Mouse (Mus musculus): ENCODE measurements around the gene Ifi27. TPM values are rescaled to one million over a fixed set of nuclear protein-coding genes. Genes with fewer than 3 reads are reported as not detected.
"Not testable (repeated sequence)": the region's sequence is repeated elsewhere in the genome, so short reads cannot be mapped to it uniquely, and the experiment has no call there.

Gene Ifi27
- 10 to 100 TPM; 62.8 to 80.9 TPM for total RNA-seq (2021)
- long read RNA-seq, experiment 1, transcript Ifi27-201 (6 exons, 889 nt): minor isoform, 10 of 58 reads
- long read RNA-seq, experiment 1, transcript Ifi27-205 (7 exons, 977 nt): major isoform, 36 of 58 reads
- long read RNA-seq, experiment 1, partial matches to known transcripts: 6 of 58 reads
- long read RNA-seq, experiment 1, other reads (novel, unspliced or antisense): 4 of 58 reads
- long read RNA-seq, experiment 2, transcript Ifi27-205 (7 exons, 977 nt): major isoform, 35 of 50 reads
- long read RNA-seq, experiment 2, transcript Ifi27-201 (6 exons, 889 nt): minor isoform, 7 of 50 reads
- long read RNA-seq, experiment 2, partial matches to known transcripts: 2 of 50 reads
- long read RNA-seq, experiment 2, other reads (novel, unspliced or antisense): 5 of 50 reads

DNA sequence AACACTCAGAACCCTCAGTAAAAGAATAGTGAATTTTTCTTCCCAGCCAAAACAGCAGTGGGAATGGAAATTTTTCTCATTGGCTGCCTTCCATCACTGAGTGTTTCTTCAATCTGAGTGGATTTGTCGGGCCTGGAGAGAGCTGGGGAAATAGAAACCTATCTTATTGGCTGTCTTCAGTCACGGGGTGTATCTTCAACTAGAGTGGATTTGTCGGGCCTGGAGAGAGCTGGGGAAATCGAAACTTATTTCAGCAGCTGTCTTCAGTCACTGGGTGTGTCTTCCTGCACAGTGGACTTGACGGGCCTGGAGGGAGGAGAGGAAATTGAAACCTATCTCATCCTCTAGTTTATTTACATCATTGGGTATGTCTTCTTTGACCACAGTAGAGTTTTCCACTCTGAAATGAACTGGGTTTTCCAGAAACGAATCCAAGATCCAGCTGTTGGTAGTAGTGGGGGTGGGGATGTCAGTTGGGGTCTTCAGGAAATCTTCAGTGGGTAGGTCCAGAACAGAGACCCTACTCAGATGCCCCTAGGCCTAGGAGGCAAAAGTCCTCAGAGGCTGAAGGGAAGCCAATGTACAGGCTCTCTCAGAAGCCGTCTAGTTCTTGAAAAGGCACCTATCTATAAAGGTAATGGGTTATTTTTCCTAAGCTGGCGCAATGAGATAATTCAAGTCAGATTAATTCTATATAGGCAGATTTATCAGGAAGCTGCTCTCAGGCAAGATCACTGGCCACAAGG is at the start of gene Ifi27:
Ifi27 (plus strand) TSS at position 226 of the 746 bp plus-strand sequence.
- DNase-seq: peak; percentile 80

DNA sequence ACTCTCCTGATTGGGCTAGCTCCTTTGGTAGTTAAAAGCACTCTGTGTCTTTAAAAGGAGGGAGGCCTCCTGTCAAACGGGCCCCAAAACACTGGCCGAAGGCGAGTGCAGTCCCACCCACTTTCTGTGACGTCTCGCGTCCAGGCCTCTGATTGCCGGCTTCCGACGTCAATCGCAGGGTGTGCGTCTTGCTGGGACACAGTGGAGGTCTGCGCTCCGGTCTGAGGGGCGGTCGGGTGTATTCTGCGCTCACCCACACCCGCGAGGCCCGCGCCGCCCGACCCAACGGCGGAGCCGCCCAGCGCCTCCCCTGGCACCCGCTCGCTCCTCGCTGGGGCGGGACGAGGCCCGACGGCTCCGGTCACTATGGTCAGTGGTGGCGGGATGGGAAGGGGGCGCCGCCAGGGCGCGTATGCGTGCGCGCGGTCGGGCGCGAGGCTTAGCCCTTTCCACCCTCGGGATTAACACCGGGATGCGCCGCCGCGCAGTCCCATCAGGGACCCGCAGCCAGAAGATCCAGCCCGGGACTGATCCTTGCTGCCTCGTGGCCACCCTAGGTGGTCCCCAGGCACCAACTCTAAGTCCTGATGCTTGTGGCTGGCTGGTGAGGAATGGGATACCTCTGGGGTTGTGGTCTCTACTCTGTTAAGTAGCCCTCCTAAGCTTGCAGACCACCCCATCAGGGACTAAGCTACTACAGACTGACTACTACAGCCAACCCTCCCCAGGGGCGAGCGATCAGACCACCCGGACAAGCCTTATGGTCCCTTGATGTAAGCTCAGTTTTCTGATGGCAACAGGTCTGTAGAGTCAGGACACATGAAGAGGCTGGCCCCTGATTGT is 45.3 kb upstream of the Ifi27 start, which contains the start of gene Otub2:
Otub2 (plus strand) TSS at position 178 of the 843 bp plus-strand sequence.
- DNase-seq: peak; percentile 97

DNA sequence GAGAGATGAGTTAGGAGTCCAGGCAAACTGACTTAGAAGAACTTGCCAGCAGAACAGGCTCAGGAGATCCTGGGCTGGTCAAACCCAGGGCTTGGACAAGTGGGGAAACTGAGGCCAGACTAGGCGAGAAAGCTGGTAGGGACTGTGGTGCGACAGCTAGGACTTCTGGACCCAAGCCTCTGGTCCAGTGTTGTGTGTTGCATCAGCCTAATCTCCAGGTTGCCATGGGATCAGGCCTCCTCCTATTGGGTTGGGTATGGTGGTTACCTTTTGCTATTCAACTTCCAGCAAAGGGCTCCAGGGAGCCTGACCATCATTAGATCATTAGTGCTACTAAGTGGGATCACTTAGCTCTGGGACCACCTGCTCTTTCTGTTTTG is 44.7 kb upstream of the Ifi27 start:
- no peak for DNase-seq

DNA sequence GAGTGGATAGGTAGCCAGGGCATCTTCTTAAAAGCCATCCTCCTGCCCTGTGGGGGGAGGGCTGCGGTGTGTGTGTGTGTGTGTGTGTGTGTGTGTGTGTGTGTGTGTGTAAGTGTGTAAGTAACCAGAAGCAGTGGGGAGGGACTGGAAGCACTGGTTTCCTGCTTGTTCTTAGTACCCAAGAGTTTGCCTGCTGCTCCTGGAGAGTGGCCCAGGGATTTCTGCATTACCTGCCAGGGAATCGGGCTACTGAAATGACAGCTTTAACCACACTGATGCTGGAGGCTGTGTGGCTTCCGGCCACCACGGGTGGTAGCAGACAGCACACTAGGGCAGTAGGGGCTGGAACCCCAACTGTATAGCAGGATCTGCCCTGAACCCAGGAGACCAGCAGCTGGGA is 44.0 kb upstream of the Ifi27 start:
- DNase-seq: no peak

DNA sequence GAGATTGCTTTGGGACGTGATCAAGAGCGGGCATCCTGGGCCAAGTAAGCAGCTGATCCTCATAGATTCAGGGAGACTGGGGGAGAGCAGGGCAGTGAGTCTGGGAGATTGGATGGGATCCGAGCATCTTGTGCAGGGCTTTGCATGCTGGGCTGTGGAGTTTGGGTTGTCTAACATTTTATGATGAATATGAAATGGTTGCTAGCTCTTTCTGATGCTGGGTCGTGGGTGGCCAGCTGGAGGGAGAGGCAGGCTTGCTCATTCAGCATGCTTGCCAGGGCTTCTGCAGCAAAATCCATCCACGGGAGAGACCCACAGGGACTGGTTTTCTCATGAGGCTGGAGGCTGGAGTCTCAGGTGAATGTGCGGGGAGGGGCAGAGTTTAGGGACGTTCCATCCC is 42.9 kb upstream of the Ifi27 start:
- no peak for DNase-seq

DNA sequence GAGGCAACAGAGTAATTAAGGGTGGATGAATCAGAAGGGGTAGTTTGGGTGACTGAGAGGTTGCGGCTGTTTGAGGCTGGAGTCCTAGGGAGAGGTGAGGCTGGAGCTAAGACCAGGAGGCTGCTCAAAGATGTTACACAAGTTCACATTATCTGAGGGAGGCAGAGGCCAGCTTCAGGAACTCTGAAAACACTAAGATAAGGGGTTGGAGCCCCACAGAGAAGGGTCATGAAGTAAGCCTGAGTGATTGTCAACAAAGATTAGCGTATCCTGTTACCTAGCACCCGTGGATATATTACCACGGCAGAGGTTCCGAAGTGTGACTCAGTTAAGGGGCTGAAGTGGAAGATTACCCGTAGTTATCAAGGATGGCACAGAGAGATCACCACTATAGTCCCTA is 40.5 kb upstream of the Ifi27 start:
- DNase-seq: no peak

DNA sequence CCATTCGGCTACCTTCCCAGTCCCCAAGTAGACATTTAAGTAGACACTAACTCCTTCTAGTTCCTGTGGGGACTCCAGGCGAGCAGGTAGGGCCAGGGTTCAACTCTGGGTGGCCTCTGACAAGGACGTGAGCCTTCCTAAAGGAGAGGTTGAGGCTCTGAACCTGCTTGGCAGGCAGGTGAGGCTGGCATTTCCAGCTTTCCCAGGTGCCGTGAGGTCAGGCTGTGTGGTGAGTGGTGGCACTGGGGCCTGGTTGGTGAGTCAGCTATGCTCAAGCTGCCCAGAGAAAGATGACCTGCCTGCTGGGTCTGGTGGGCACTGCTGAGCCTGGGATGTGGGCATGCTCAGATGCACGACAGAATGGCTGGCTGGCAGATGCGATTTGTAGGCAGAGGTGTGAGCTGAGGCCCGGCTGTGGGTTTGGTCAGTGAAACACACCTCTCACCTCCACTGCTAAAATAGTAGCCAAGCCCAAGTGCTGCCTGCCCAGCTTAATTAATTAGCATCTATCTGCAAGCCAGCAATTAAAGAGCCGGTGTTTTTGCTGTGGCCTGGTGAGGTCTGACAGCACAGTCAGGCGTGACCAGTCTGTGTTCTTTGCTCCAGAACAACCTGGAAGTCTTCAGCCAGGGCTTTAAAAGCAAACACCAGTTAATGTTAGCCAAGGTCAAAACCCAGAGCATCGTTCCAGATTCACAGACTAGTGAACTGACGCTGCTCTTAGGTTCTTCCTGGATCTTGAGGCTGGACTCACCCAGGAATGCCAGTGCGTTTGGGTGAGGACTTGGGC is 38.3 kb upstream of the Ifi27 start:
- no peak for DNase-seq

DNA sequence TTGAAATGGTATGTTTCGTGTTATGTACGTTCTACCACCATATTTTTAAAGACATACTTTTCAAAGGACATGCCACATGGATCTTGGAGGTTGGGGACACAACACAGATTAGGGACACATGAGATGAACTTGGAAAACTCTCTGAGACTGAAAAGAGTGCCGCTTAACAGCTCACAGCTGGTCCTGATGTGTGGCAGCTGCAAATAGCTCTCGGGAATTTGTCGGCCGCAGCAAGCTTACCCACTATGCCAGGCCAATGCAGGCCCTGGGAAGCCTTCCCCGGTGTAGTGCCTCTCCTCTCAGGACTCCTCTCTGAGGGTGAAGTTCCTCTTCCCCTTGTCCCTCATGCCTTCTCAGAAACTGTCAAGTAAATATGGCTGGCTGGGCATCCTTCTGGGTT is 37.3 kb upstream of the Ifi27 start:
- no peak for DNase-seq

DNA sequence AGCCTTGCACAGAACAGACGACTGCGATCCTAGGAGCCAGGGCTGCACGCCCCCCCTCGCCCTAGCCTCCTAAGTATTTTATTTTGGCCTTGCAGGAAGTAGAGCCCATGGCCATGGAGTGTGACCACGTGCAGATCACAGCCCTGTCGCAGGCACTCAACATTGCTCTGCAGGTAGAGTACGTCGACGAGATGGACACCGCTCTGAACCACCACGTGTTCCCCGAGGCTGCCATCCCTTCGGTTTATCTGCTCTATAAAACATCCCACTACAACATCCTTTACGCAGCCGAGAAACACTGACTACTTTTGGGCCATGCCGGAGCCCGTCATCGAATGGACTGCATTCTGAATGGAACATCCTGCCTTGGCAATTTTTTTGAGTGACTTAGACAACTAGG is 29.9 kb upstream of the Ifi27 start:
- DNase-seq: no peak

DNA sequence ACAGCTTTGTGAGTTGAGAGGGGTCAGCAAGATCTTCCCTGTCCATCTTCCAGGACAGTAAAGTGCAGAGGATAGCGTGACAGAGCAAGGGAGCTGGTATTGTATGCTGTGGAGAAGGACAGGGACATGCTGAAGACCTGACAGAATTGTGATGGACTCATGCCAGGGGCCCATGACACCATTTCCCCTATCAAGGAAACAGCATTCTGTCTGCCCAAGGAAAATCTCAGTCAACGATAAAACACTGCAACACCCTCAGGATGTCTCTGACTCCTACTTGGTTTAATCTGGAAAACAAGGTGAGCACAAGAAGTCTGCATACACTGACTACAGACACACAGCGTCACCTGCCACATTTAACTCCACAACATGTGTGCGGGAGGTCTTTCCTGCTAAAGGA is 26.3 kb upstream of the Ifi27 start, which contains the start of gene 9330161L09Rik:
9330161L09Rik (minus strand) TSS at position 101 of the 400 bp plus-strand sequence.
- DNase-seq: no peak

DNA sequence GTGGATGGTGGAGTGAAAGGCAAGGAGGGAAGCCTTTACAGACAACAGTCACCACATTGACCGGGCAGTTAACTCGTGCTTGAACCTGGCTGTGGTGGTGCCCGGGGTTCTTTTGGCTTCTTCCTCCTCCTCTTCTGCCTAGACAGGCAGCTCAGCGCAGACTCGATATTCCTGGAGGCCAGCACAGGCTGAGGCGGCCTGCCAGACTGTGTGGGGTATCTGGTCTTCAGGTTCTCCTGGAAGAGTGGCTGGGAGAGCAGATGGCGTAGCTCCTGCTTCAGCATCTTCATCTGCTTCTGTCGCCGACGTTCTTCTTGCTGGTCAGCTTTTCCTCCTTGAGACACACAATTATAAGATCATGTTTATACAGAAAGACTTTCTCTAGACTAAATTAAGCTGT is 25.9 kb upstream of the Ifi27 start:
- no peak for DNase-seq

DNA sequence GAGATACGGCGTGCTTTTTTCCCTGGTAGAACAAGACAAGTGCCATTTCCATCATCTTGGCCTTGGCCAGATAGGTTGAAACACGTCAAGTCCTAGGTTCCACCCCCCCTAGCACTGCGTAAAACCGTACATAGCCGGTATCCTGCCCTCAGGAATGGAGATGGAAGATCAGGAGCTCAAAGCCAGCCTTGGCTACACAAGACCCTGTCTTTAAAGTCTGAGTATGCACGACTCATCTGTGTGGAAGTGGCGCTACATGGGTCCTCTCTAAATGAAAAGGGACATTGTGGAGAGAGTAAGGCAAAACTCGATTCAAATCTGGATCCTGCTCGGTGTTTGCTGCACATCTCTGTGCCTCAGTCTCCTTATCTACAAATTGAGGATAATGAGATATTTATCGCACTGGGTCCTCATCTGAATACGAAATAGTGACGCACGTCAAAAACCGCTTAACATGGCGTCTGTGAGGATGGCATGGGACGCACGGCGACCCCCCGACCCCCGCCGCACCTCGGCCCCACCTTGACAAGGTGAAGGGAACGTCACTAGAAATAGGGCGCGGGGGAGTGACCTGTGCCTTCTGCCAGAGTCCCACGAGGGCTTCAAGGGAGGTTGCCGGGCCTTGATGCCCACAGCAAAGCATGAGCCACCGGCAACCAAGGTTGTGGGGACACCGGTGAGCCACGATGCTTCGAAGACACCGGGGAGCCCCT is 8.8 kb upstream of the Ifi27 start:
- no peak for DNase-seq

DNA sequence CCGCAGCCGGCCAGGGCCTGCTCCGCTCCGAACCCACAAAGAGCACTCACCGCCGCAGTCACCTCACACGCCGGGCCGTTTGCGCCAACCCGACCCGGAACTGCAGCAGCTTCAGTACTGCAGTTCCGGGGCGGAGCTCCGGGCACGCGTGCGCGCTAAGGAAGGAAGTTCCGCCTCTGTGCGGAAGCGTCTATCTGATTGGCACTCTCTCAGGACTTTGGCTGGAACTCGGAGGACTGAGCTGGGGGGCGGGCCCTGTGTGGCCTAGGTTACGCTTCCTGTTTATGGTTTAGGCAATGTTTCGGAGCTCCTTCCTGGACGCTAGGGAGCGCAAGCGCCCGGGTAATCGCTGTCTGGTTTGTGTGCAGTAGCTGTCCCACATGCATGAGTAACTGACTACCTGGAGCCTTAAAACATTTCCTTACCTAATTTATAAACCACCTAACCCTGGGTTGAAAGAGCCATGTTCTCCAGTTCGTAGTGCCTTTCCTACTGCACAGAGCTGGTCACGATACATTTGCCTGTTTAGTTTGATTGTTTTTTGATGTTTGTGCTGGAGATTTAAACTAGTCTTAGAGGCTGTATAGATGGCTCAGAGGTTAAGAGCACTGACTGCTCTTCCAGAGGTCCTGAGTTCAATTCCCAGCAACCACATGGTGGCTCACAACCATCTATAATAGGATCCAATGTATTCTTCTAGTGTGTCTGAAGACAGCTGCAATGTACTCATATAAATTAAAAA is 8.1 kb upstream of the Ifi27 start, which contains the start of gene Ddx24:
Ddx24 (minus strand) TSS at position 102 of the 742 bp plus-strand sequence.
- DNase-seq: peak; percentile 99

DNA sequence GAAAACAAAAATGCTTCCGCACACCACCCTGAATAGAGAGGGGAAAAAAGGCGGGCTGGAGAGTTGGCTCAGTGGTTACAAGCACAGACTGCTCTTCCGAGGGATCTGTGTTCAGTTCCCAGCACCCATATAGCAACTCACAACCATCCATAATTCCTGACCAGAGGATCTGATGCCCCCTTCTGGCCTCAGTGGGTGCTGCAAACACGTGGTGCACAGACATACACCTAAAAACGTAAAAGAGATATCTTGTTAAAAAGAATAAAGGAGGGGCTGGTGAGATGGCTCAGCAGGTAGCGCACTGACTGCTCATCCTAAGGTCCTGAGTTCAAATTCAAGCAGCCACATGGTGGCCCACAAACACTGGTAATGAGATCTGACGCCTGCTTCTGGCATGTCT is 7.3 kb upstream of the Ifi27 start:
- DNase-seq: no peak

DNA sequence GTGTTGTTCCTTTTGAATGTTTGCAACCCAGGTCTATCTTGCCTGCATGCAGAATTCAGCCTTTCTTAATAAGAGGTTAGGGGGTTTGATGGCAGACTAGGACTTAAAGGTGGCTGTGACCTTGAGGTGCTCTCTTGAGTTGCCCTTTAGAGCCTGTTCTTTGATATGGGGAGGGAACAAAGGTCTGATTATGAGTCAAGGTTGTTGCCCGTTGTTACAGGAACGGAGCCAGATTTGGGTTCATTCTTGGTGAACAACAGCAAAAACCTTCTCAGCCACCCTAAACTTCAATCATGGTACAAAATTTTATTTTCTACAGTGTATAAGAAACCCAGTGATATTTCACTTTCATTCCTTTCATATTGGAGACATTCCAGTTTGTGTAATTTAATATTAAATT is 581 bp upstream of the Ifi27 start:
- no peak for DNase-seq

DNA sequence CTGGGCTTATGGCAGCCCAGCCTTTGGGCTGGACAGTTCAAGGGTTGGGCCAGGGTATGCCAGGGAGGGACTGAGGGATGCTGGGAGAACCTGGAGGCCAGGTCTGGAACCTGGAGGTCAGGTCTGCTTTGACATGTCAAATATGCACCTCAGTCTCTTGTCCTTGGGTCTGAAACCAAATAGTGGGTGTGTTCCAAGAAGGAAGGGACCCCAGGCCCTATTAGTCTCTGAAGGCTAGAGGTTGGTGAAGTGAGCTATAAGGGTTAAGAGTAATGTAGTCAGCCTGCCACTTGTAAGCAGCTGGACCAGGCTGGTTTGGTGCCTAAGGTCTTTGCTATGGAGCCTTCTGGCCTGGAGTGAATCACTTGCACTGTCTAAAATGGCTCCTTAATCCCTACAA is 850 bp downstream of the Ifi27 start:
- no peak for DNase-seq

DNA sequence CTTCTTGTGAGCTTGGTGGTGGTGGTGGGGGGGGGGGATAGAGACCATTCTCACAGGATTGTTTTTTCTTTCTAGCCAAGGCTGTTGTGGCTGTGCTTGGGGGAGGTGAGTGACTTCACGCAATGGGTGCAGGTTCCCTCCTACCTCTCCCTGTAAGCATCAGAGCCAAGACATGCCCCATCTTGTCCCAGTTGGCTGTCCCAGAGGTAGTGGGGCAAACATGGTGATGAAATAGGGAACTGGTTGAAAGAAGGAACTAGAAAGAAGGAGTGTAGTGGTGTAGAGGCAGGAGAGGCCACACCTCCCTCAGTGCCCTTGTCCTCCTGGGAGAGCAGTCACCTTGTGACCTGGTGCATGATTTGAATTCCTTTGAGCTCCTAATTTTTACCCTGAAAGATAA is 3.6 kb downstream of the Ifi27 start:
- DNase-seq: no peak

DNA sequence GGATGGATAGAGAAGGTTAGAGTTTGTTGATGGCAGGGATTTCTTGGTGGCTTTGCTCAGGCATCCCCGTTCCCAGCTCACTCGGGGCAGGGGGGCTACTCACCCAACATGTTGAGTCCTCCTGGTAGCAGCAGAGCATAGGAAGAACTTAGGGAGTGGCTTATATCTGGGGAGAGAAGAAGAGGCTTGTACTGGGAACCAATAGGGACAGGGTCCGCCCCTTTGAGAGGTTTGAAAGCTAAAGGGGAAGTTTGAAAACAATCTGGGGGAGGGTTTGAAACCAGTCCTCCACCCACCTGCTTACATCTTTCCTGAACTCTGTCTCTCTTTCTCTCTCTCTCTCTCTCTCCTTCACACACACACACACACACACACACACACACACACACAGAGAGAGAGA is 9.5 kb downstream of the Ifi27 start, which contains the start of gene Ifi27l2a:
Ifi27l2a (minus strand) TSS at position 157 of the 400 bp plus-strand sequence.
- no peak for DNase-seq

DNA sequence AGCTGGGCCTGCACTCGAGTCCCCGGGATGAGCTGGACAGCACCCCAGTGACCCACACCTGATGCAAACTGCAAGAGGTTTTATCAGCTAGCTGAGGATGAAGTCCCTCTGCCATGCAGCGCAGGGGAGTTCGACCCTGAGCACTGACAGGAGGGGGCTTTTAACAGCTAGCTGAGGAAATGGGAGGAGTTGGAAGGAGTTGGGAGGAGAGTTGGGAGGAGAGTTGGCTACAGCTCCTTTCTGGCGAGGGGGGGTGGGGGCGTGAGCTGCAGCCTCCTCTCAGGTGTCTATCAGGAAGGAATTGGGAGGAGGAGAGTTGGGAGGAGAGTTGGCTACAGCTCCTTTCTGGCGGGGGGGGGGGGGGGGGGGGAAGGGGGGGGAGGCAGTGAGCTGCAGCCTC is 10.2 kb downstream of the Ifi27 start:
- DNase-seq: not testable (repeated sequence)

DNA sequence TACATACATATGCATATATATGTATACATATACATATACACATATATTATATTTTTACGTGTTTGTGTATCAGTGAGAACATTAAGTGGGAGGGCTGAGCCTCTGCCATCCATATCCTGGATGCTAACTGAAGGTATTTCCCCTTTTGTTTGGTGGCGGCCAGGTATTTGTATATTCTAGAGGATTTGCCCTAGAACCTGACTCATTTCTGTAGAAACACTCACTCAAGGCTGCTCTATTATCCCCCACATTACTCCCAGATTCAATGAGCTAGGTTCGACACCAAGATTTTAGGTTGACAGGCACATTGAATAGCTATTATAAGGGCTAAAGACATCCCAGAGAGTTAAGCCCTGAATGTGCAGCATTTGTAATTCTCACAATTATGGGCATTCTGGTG is 11.0 kb downstream of the Ifi27 start:
- no peak for DNase-seq
